Mouse (Mus musculus) forebrain, embryonic 12.5 days (tissue): Measurements from ENCODE around the gene Khdrbs2. TPM values are rescaled to one million over a fixed set of nuclear protein-coding genes. Genes with fewer than 3 reads are reported as not detected.
"Not testable (repeated sequence)": the region's sequence is repeated elsewhere in the genome, so short reads cannot be mapped to it uniquely, and the experiment has no call there.

ENCODE experiments used
- ATAC-seq: fragments of 200-750 bp; cut with Nextera tagmentation; 2 replicates; pipeline ENCODE4 v1.8.0; 2017; ENCODE audit warnings: moderate TSS enrichment; ENCODE audit not compliant: low FRiP score
- H3K27ac ChIP-seq: fragments of 300-500 bp; sonication (generic); 2 replicates; pipeline ENCODE4 v1.5.1; 2016; ENCODE audit warnings: mild to moderate bottlenecking
- H3K27me3 ChIP-seq: fragments of 300-500 bp; sonication (generic); 2 replicates; pipeline ENCODE4 v1.6.1; 2016; ENCODE audit warnings: mild to moderate bottlenecking
- H3K36me3 ChIP-seq: fragments of 300-500 bp; sonication (generic); replicated peaks from 2 replicates; pipeline ENCODE4 v1.6.1; 2016; ENCODE audit warnings: mild to moderate bottlenecking
- H3K4me1 ChIP-seq: fragments of 300-500 bp; sonication (generic); 2 replicates; pipeline ENCODE4 v1.6.1; 2016
- H3K4me2 ChIP-seq: fragments of 300-500 bp; sonication (generic); 2 replicates; pipeline ENCODE4 v1.6.1; 2016; ENCODE audit warnings: mild to moderate bottlenecking, moderate library complexity
- H3K4me3 ChIP-seq: fragments of 300-500 bp; sonication (generic); replicated peaks from 2 replicates; pipeline ENCODE4 v1.5.1; 2016; ENCODE audit warnings: mild to moderate bottlenecking
- H3K9ac ChIP-seq: fragments of 300-500 bp; sonication (generic); 2 replicates; pipeline ENCODE4 v1.6.1; 2016; ENCODE audit warnings: mild to moderate bottlenecking
- H3K9me3 ChIP-seq: fragments of 300-500 bp; sonication (generic); 2 replicates; pipeline ENCODE4 v1.6.1; 2016
- WGBS: fragments of 180-500 bp; shearing (Covaris S2); methylation state at CpG from one replicate; pipeline ENCODE4 v1.1.7; 2016; 5-methylcytosine and 5-hydroxymethylcytosine counted together
- polyA plus RNA-seq: library from polyadenylated mRNA; unstranded; fragments of >200 nt; fragmentation: Nextera tagmentation; extraction: Ambion mirVana; gene quantifications from 2 replicates; pipeline ENCODE4 v1.2.1, GENCODE M21; 2016

The Khdrbs2 gene
- polyA plus RNA-seq, 1 experiment from 2014 or later = 21.8 TPM

DNA sequence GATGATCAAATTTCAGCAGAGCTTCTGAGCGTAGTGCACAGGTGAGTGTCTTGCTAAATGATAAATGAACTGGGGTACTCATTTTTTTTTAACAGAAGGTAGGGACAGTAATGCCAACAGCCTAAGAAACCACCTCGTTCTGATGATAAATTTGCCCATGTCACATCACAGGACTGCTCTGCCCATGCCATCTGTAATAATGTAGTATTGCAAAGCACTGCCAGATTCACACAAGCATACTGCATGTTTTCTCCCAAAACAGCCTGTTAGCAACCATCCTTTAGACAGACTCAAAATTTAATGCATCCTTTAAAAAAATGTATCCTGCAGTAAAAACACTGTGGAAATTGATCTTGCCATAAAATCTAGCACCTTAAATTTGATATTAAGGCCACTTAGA lies 315.4 kb downstream of the Khdrbs2 start:
- Histone ChIP-seq H3K4me2 (no peak overlapping the region), H3K36me3 (no peaks in the 10 kb centered on the region), H3K4me1 (no peaks in the 10 kb centered on the region), H3K4me3 (no peak overlapping the region), H3K27ac (no peak overlapping the region), H3K27me3 (no peaks in the 10 kb centered on the region), H3K9ac (no peak overlapping the region), H3K9me3 (no peaks in the 10 kb centered on the region)
- ATAC-seq = no peak
- 83% methylated on average over 2 of the region's 2 CpGs for WGBS

- Histone ChIP-seq H3K4me1 (0 out of 2 replicates have a peak, but pooled peaks cover 3% of the 10 kb centered on the region), H3K9me3 (no peaks in the 10 kb centered on the region), H3K4me2 (no peak overlapping the region), H3K4me3 (no peak overlapping the region), H3K27me3 (no peaks in the 10 kb centered on the region), H3K9ac (no peak overlapping the region), H3K36me3 (no peaks in the 10 kb centered on the region), H3K27ac (no peak overlapping the region)
- 93% methylated on average over 6 of the region's 6 CpGs for WGBS
- no peak for ATAC-seq
Observed at GRCm38 (mm10) chr1:32503381-32503780, 330.9 kb downstream of the Khdrbs2 start.

GRCm38 (mm10) chr1:32547194-32547593 lies 374.7 kb downstream of the Khdrbs2 start, which contains the start of gene Gm5415:
Gene Gm5415, minus strand, starts transcription at chr1:32547294.
- H3K9me3 ChIP-seq, H3K27me3 ChIP-seq, H3K4me1 ChIP-seq, ATAC-seq, H3K4me2 ChIP-seq, H3K36me3 ChIP-seq, H3K27ac ChIP-seq, H3K4me3 ChIP-seq, H3K9ac ChIP-seq: not testable (repeated sequence)
- 90% methylated on average over 3 of the region's 7 CpGs for WGBS

DNA sequence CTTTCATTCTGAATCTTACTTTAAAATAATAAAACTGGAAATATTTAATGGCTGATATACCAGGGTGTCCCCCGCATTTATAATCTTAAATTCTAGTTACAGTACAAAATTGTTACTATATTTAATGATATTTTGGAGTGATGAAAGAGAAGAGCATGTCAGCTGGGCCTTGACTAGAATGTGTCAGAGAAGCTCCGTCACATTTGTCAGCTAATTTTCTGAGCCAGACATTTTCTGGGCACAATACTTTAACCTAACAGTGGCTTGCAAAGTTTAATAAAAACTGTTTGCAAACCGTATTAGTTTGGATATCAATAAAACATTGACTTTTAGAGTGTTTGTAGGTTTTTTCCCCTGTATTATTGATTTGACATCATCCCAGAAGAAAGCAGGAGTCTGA lies 380.9 kb downstream of the Khdrbs2 start:
- Histone ChIP-seq H3K27ac (no peak overlapping the region), H3K4me1 (no peaks in the 10 kb centered on the region), H3K27me3 (no peaks in the 10 kb centered on the region), H3K9me3 (no peaks in the 10 kb centered on the region), H3K36me3 (no peaks in the 10 kb centered on the region), H3K9ac (no peak overlapping the region), H3K4me3 (no peak overlapping the region), H3K4me2 (no peak overlapping the region)
- no peak for ATAC-seq
- 91% methylated on average over 3 of the region's 3 CpGs for WGBS

DNA sequence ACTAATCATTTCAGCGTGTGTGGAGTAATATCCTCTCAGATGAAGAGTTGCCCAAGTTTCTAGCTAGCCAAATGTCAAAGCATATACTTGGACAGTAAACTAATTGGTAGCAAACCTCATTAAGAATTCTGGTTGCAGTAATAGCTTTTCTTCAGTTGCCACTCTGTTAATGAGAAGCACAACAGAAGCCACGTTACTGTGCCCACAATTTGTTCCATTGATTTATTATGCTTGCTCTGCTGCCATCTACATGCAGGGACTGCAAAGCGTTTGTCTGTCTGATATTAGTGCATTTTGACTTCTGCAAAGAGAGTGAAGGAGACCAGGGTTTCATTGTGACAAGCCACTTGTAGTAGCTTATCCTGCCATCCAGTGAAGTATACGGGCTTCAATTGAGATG lies 381.4 kb downstream of the Khdrbs2 start:
- Histone ChIP-seq H3K9ac (no peak overlapping the region), H3K9me3 (no peaks in the 10 kb centered on the region), H3K27me3 (no peaks in the 10 kb centered on the region), H3K4me2 (no peak overlapping the region), H3K4me3 (no peak overlapping the region), H3K4me1 (no peaks in the 10 kb centered on the region), H3K36me3 (no peaks in the 10 kb centered on the region), H3K27ac (no peak overlapping the region)
- peak; percentile 46; the same call in 1 of the 2 replicates for ATAC-seq
- WGBS = 54% methylated on average over 4 of the region's 4 CpGs

DNA sequence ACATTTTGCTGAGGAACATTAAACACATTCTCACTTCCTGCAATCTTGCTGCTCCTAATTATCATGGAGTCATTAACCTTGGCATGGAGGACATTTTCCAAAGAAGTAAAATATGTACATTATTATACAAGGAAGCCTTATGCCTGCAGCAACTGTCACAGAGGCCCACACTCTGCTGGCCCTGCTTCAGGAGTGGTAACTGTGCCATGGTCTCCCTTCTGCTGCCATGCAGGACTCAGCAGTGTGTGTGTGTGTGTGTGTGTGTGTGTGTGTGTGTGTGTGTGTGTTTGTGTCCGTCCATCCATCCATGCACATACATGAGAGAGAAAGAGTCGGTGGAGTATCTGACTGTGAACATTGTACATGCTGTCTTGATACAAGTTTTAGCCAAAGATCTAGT lies 396.4 kb downstream of the Khdrbs2 start:
- no peak overlapping the region for H3K4me3 ChIP-seq
- H3K4me2 ChIP-seq = no peak overlapping the region
- no peaks in the 10 kb centered on the region for H3K36me3 ChIP-seq
- H3K4me1 ChIP-seq = no peaks in the 10 kb centered on the region; the same call in 1 of the 2 replicates
- H3K9me3 ChIP-seq = no peaks in the 10 kb centered on the region
- no peak overlapping the region for H3K9ac ChIP-seq
- no peak for ATAC-seq
- H3K27ac ChIP-seq = no peak overlapping the region
- 92% methylated on average over 2 of the region's 2 CpGs for WGBS
- no peaks in the 10 kb centered on the region for H3K27me3 ChIP-seq

GRCm38 (mm10) chr1:32626060-32626459 lies 453.5 kb downstream of the Khdrbs2 start:
- H3K36me3 ChIP-seq = no peaks in the 10 kb centered on the region
- H3K4me3 ChIP-seq = no peak overlapping the region
- H3K4me1 ChIP-seq = no peaks in the 10 kb centered on the region
- ATAC-seq = no peak
- H3K4me2 ChIP-seq = no peak overlapping the region
- 53% methylated on average over 1 of the region's 1 CpGs for WGBS
- no peaks in the 10 kb centered on the region for H3K27me3 ChIP-seq
- no peaks in the 10 kb centered on the region for H3K9me3 ChIP-seq
- H3K9ac ChIP-seq = no peak overlapping the region
- no peak overlapping the region for H3K27ac ChIP-seq

DNA sequence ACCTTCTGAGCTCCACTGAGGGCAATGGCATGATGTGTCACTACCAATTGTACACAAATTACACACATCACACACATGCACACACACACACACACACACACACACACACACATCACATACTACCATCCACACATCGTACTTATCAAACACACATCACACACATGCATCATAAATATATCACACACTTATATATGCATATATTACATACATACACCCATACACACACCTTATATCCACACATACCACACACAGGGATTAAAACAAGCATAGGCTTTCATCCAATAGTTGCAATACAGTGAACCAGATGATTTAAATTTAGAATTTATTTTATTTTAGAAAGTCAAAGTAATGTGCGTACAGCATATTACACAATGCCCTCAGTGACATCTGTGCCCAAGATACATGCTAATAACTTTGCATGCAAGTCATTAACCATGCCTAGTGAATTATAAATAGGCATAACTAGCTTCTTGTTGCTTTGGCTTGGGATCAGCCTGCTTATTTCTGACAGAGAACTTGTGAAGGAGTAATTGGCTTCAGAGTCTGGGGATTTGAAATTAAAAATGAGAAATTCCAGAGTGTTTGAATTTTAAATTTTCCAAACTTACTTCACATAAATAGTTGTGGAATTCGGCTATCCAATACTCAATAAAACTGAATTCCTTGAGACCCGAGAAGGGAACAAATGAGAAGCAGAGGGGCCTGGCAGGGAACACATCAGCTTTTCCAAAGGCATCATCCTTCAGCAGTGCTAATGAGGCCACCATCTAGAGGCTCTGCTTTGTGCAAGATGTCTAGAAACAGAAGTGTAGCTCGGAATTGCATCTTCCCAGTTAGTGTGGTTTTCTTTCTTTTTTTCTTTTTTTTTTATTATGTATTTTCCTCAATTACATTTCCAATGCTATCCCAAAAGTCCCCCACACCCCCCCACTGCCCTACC lies 460.2 kb downstream of the Khdrbs2 start:
- no peaks in the 10 kb centered on the region for H3K27me3 ChIP-seq
- no peaks in the 10 kb centered on the region for H3K9me3 ChIP-seq
- no peak overlapping the region for H3K4me2 ChIP-seq
- WGBS = 90% methylated on average over 5 of the region's 5 CpGs
- H3K9ac ChIP-seq = no peak overlapping the region
- H3K27ac ChIP-seq = no peak overlapping the region
- no peaks in the 10 kb centered on the region for H3K4me1 ChIP-seq
- 0 out of 2 replicates have a peak, but pooled peaks have one; percentile 27 for ATAC-seq
- H3K36me3 ChIP-seq = no peaks in the 10 kb centered on the region
- H3K4me3 ChIP-seq = no peak overlapping the region

DNA sequence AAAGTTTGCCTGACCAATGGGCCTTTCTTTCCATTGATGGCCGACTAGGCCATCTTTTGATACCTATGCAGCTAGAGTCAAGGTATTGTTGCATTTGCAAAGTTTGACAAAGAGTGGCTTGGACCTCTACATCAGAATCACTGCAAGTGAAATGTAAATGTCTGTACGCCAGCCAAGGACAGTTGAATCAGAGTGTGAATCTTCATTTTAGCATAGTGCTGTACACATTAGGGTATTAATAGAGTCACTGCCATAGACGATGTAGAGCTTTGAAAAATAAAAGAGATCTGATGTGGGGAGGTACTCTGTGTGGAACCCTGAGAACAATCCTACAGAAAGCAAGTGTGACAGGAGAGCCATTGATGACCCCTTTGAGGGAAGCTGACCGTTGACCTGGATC lies 460.9 kb downstream of the Khdrbs2 start:
- ATAC-seq = no peak
- no peak overlapping the region for H3K4me2 ChIP-seq
- no peak overlapping the region for H3K27ac ChIP-seq
- no peak overlapping the region for H3K9ac ChIP-seq
- no peaks in the 10 kb centered on the region for H3K9me3 ChIP-seq
- H3K36me3 ChIP-seq = no peaks in the 10 kb centered on the region
- 91% methylated on average over 4 of the region's 4 CpGs for WGBS
- no peaks in the 10 kb centered on the region for H3K27me3 ChIP-seq
- H3K4me3 ChIP-seq = no peak overlapping the region
- no peaks in the 10 kb centered on the region for H3K4me1 ChIP-seq

GRCm38 (mm10) chr1:32639118-32639517 lies 466.6 kb downstream of the Khdrbs2 start:
- Histone ChIP-seq H3K9me3 (no peaks in the 10 kb centered on the region), H3K4me3 (no peak overlapping the region), H3K27me3 (no peaks in the 10 kb centered on the region), H3K4me2 (no peak overlapping the region), H3K36me3 (no peaks in the 10 kb centered on the region), H3K27ac (no peak overlapping the region), H3K9ac (no peak overlapping the region), H3K4me1 (no peaks in the 10 kb centered on the region)
- 94% methylated on average over 5 of the region's 5 CpGs for WGBS
- no peak for ATAC-seq

- H3K4me2 ChIP-seq = no peak overlapping the region
- no peaks in the 10 kb centered on the region for H3K4me1 ChIP-seq
- WGBS = 65% methylated on average over 3 of the region's 3 CpGs
- no peak for ATAC-seq
- no peaks in the 10 kb centered on the region for H3K36me3 ChIP-seq
- no peaks in the 10 kb centered on the region for H3K9me3 ChIP-seq
- H3K4me3 ChIP-seq = no peak overlapping the region
- no peak overlapping the region for H3K9ac ChIP-seq
- H3K27ac ChIP-seq = no peak overlapping the region
- H3K27me3 ChIP-seq = no peaks in the 10 kb centered on the region
Observed at GRCm38 (mm10) chr1:32649647-32650209, 477.2 kb downstream of the Khdrbs2 start.

DNA sequence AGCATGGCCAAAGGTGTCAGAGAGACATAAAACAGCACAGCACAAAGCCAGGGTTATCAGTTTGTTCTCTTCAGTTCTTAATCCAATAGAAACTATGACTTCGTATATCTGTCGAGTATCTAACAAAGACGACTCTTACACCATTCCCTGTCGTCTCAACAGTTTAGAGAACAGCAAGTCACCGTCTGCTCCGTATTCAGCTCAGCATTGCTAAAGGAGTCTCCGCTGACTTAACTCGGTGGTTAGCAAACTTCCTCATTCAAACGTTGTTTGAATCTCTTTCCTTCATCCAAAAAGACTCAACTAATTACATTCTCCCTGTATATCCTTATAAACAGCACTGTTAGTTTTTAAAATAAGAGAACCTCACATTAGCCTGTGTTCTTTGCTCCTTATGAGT lies 521.3 kb downstream of the Khdrbs2 start:
- 89% methylated on average over 9 of the region's 9 CpGs for WGBS
- no peaks in the 10 kb centered on the region for H3K36me3 ChIP-seq
- H3K4me2 ChIP-seq = no peak overlapping the region
- ATAC-seq = no peak
- H3K27ac ChIP-seq = no peak overlapping the region
- no peaks in the 10 kb centered on the region for H3K4me1 ChIP-seq
- no peak overlapping the region for H3K9ac ChIP-seq
- no peaks in the 10 kb centered on the region for H3K27me3 ChIP-seq
- H3K4me3 ChIP-seq = no peak overlapping the region
- no peaks in the 10 kb centered on the region for H3K9me3 ChIP-seq

DNA sequence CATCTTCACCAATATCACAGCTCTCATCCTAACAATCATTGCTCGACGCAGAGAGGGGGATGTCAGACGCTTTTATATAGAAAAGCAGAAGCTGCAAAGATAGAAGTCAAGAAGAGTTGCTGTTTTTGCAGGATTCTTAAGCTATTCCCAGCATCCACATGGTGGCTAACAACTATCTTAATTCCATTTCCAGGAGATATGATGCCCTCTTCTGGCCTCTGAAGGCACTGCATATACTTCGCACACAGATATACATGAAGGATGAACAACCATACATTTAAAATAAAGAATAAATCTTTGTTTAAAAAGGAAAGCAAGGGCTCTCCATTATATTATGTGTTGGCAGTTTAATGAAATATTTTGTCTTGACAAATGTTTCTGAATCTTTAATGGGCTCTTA lies 527.6 kb downstream of the Khdrbs2 start:
- 98% methylated on average over 4 of the region's 4 CpGs for WGBS
- no peaks in the 10 kb centered on the region for H3K27me3 ChIP-seq
- no peak for ATAC-seq

More for the DNA sequence above, 527.6 kb downstream of the Khdrbs2 start:
- Histone ChIP-seq H3K36me3 (no peaks in the 10 kb centered on the region), H3K9me3 (peaks cover 3% of the 10 kb centered on the region; the same call in 1 of the 2 replicates), H3K4me1 (no peaks in the 10 kb centered on the region), H3K27ac (no peak overlapping the region), H3K4me2 (no peak overlapping the region), H3K9ac (no peak overlapping the region), H3K4me3 (no peak overlapping the region)
